ENCODE assay signal across 16 mouse cellular contexts in the genomic region with DNA sequence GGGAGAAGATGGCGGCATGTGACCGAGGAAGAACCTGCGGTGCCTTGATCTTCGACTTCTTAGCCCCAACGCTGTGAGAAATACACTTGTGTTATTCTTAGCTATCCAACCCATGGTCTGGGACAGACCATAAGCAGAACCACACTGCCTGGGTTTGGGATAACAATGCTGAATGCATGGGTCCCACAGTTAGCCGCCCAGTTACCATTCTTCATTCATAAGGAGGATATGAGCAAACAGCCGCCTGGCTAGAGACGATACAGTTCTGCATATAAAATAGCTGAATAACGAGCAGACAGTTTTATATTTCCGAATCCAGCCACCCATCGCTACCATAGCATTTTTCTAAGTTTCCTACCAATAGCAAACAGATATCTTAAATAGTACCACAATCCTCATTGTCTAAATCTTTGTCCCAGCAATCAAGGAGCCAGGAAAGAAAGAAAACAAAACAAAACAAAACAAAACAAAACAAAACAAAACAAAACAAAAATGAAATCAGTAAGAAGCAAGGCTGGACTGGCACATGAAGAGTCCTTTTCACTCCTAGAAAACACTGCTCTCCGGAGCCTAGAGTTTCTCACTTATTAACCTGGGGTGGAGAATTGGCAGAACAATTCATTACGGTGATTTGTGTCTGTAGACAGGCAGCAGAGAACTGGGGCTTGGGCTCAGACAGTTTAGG.
DNase-seq lines count a peak whose midpoint lies in the region; ATAC-seq and TF ChIP-seq lines count a peak whose summit lies in the region.
"Had no signal": no experiment of that assay in that cellular context is flagged by ENCODE, and none has a peak within 500 bp of the region (broad histone marks: within the 10 kb centered on the region; RNA-seq: fewer than 3 reads in every experiment).

No protein-coding gene starts in this region.

- ATAC-seq in forebrain, postnatal 0 days = no peak
- no peak for ATAC-seq in forebrain, embryonic 15.5 days (replicated peaks)
- ATAC-seq in neural tube, embryonic 12.5 days (ENCODE audit: low FRiP score, low read depth) = no peak
- ATAC-seq in midbrain, embryonic 14.5 days (ENCODE audit: low FRiP score, low TSS enrichment) = no peak
- no peak for ATAC-seq in heart, embryonic 11.5 days (replicated peaks; ENCODE audit: insufficient number of reproducible peaks, low FRiP score, low TSS enrichment)
- ATAC-seq: inflammation-experienced regulatory T-cells, adult 6 months had no signal

- H3K27ac ChIP-seq in forebrain, postnatal 0 days (ENCODE audit: low read depth, low read length) = no peak overlapping the region
- H3K27ac ChIP-seq in forebrain, embryonic 15.5 days (replicated peaks) = no peak overlapping the region
- no peak overlapping the region for H3K27ac ChIP-seq in neural tube, embryonic 12.5 days
- no peak overlapping the region for H3K27ac ChIP-seq in midbrain, embryonic 14.5 days (replicated peaks; ENCODE audit: low read depth, low read length)
- no peak overlapping the region for H3K27ac ChIP-seq in heart, embryonic 11.5 days (ENCODE audit: low read depth, low read length)
- H3K27ac ChIP-seq: heart, embryonic 15.5 days had no signal

- 70% methylated on average over 13 of the region's 13 CpGs for WGBS in forebrain, postnatal 0 days
- WGBS in forebrain, embryonic 15.5 days = 74% methylated on average over 13 of the region's 13 CpGs
- 83% methylated on average over 13 of the region's 13 CpGs for WGBS in neural tube, embryonic 12.5 days
- WGBS in midbrain, embryonic 14.5 days = 82% methylated on average over 13 of the region's 13 CpGs
- WGBS in heart, embryonic 11.5 days (ENCODE audit: insufficient replicate concordance) = 83% methylated on average over 13 of the region's 13 CpGs

- H3K4me3 ChIP-seq in forebrain, postnatal 0 days (ENCODE audit: low read depth, low read length) = no peak overlapping the region
- H3K4me3 ChIP-seq in forebrain, embryonic 15.5 days = no peak overlapping the region
- H3K4me3 ChIP-seq in neural tube, embryonic 12.5 days = no peak overlapping the region
- no peak overlapping the region for H3K4me3 ChIP-seq in midbrain, embryonic 14.5 days (replicated peaks; ENCODE audit: low read depth, low read length)
- no peak overlapping the region for H3K4me3 ChIP-seq in heart, embryonic 11.5 days (ENCODE audit: low read depth, low read length)
- H3K4me3 ChIP-seq: heart, embryonic 15.5 days had no signal

- no peak overlapping the region for H3K9ac ChIP-seq in forebrain, postnatal 0 days
- H3K9ac ChIP-seq in forebrain, embryonic 15.5 days (replicated peaks) = no peak overlapping the region
- H3K9ac ChIP-seq in neural tube, embryonic 12.5 days = no peak overlapping the region
- no peak overlapping the region for H3K9ac ChIP-seq in midbrain, embryonic 14.5 days (replicated peaks; ENCODE audit: low read length)
- H3K9ac ChIP-seq in heart, embryonic 11.5 days (ENCODE audit: low read depth, low read length) = no peak overlapping the region
- H3K9ac ChIP-seq: heart, embryonic 15.5 days had no signal

- peak overlapping the region; percentile 21; the same call in 1 of the 2 replicates for H3K4me2 ChIP-seq in forebrain, postnatal 0 days (ENCODE audit: low read depth)
- no peak overlapping the region for H3K4me2 ChIP-seq in forebrain, embryonic 15.5 days (replicated peaks)
- H3K4me2 ChIP-seq in neural tube, embryonic 12.5 days (replicated peaks) = peak overlapping the region; percentile 32
- peak overlapping the region; percentile 13 for H3K4me2 ChIP-seq in midbrain, embryonic 14.5 days (ENCODE audit: low read length)
- H3K4me2 ChIP-seq in heart, embryonic 11.5 days = no peak overlapping the region
- H3K4me2 ChIP-seq: heart, embryonic 15.5 days had no signal

- no peaks in the 10 kb centered on the region for H3K36me3 ChIP-seq in forebrain, postnatal 0 days (ENCODE audit: insufficient read depth)
- H3K36me3 ChIP-seq in forebrain, embryonic 15.5 days = no peaks in the 10 kb centered on the region
- H3K36me3 ChIP-seq in neural tube, embryonic 12.5 days = no peaks in the 10 kb centered on the region
- H3K36me3 ChIP-seq in midbrain, embryonic 14.5 days (ENCODE audit: control insufficient read depth, insufficient read depth, low read length) = no peaks in the 10 kb centered on the region
- no peaks in the 10 kb centered on the region for H3K36me3 ChIP-seq in heart, embryonic 11.5 days (ENCODE audit: control insufficient read depth, insufficient read depth, low read length)
- H3K36me3 ChIP-seq: heart, embryonic 15.5 days had no signal

- H3K27me3 ChIP-seq in forebrain, postnatal 0 days (ENCODE audit: insufficient read depth, low read length) = no peaks in the 10 kb centered on the region; the same call in 1 of the 2 replicates
- H3K27me3 ChIP-seq in forebrain, embryonic 15.5 days = no peaks in the 10 kb centered on the region
- no peaks in the 10 kb centered on the region for H3K27me3 ChIP-seq in neural tube, embryonic 12.5 days (replicated peaks)
- H3K27me3 ChIP-seq in midbrain, embryonic 14.5 days (ENCODE audit: control insufficient read depth, insufficient read depth, low read length) = no peaks in the 10 kb centered on the region
- H3K27me3 ChIP-seq in heart, embryonic 11.5 days (ENCODE audit: control insufficient read depth, insufficient read depth, low read length) = no peaks in the 10 kb centered on the region
- H3K27me3 ChIP-seq: heart, embryonic 15.5 days had no signal

- no peak for TF ChIP-seq CTCF in forebrain, postnatal 0 days (IDR thresholded peaks at IDR 0.05; ENCODE audit: low read depth)

- DNase-seq in forebrain, postnatal 0 days = no peak
- DNase-seq in neural tube, embryonic 10.5 days (ENCODE audit: extremely low spot score, low spot score) = no peak
- no peak for DNase-seq in midbrain, embryonic 14.5 days
- no peak for DNase-seq in left cerebral cortex, postnatal 36 days (ENCODE audit: low spot score in 2 of 2)
- DNase-seq in urinary bladder, postnatal 36 days (ENCODE audit: low spot score in 2 of 2) = no peak
- DNase-seq: adrenal gland, postnatal 10 days; cerebellum, adult 11-12 months; cerebellum, postnatal 25 days; kidney, postnatal 25 days; lung, postnatal 36 days; retina, postnatal 1 day had no signal

- no peaks in the 10 kb centered on the region for H3K4me1 ChIP-seq in forebrain, postnatal 0 days (ENCODE audit: insufficient read depth)
- no peaks in the 10 kb centered on the region for H3K4me1 ChIP-seq in forebrain, embryonic 15.5 days
- H3K4me1 ChIP-seq in neural tube, embryonic 12.5 days = no peaks in the 10 kb centered on the region
- no peaks in the 10 kb centered on the region for H3K4me1 ChIP-seq in midbrain, embryonic 14.5 days (ENCODE audit: control insufficient read depth, insufficient read depth, low read length)
- H3K4me1 ChIP-seq in heart, embryonic 11.5 days (ENCODE audit: control insufficient read depth, insufficient read depth, low read length) = no peaks in the 10 kb centered on the region
- H3K4me1 ChIP-seq: heart, embryonic 15.5 days had no signal

- no peaks in the 10 kb centered on the region for H3K9me3 ChIP-seq in forebrain, postnatal 0 days (ENCODE audit: low read length)
- H3K9me3 ChIP-seq in forebrain, embryonic 15.5 days = no peaks in the 10 kb centered on the region
- H3K9me3 ChIP-seq in neural tube, embryonic 12.5 days = no peaks in the 10 kb centered on the region
- no peaks in the 10 kb centered on the region for H3K9me3 ChIP-seq in midbrain, embryonic 14.5 days (ENCODE audit: control insufficient read depth, low read length)
- no peaks in the 10 kb centered on the region for H3K9me3 ChIP-seq in heart, embryonic 11.5 days (replicated peaks; ENCODE audit: control insufficient read depth, low read length)
- H3K9me3 ChIP-seq: heart, embryonic 15.5 days had no signal

- intact Hi-C loops in left cerebral cortex, postnatal 36 days (cut with DNase I) = no loop called here

Comparison
In these comparisons a context has a peak if more than half of its experiments do, and no peak if none do; other contexts are left out.
1. H3K4me2 ChIP-seq: peak in forebrain, postnatal 0 days (single experiment), neural tube, embryonic 12.5 days (single experiment) and midbrain, embryonic 14.5 days (single experiment); none in forebrain, embryonic 15.5 days (single experiment) and heart, embryonic 11.5 days (single experiment).